Mouse (Mus musculus) myocyte (in vitro differentiated cells): Measurements from ENCODE around the gene Bace1. TPM values are rescaled to one million over a fixed set of nuclear protein-coding genes. Genes with fewer than 3 reads are reported as not detected.

ENCODE experiments used
- H3K27me3 ChIP-seq: one replicate; pipeline ENCODE4 v1.6.1; 2011; ENCODE audit not compliant: control insufficient read depth, insufficient read depth, insufficient read length
- H3K36me3 ChIP-seq: one replicate; pipeline ENCODE4 v1.6.1; 2011; ENCODE audit not compliant: control insufficient read depth, insufficient read depth
- H3K4me2 ChIP-seq: one replicate; pipeline ENCODE4 v1.6.1; 2011; ENCODE audit warnings: low read depth, control low read depth
- H3K4me3 ChIP-seq: one replicate; pipeline ENCODE4 v1.5.1; 2011; ENCODE audit warnings: mild to moderate bottlenecking, control low read depth, moderate library complexity
- H3K79me2 ChIP-seq: one replicate; pipeline ENCODE4 v1.6.1; 2011; ENCODE audit not compliant: control insufficient read depth, insufficient read depth
- H3ac ChIP-seq: one replicate; pipeline ENCODE4 v1.6.1; 2011; ENCODE audit not compliant: control insufficient read depth, insufficient read length
- CEBPB ChIP-seq: IDR thresholded peaks from 2 replicates; pipeline ENCODE4 v1.6.1; 2011; ENCODE audit warnings: mild to moderate bottlenecking, moderate library complexity; ENCODE audit not compliant: poor library complexity, insufficient read depth, severe bottlenecking
- E2F4 ChIP-seq: IDR thresholded peaks from one replicate; pipeline ENCODE4 v1.6.1; 2011; ENCODE audit warnings: mild to moderate bottlenecking, control low read depth, moderate library complexity; ENCODE audit not compliant: insufficient read depth
- MAX ChIP-seq: IDR thresholded peaks from one replicate; pipeline ENCODE4 v1.6.1; 2011; ENCODE audit warnings: low read depth, mild to moderate bottlenecking, control low read depth
- MYOD1 ChIP-seq, 3 experiments: IDR thresholded peaks; one replicate each; pipeline ENCODE4 v1.6.1; 2011; ENCODE audit warnings: control low read depth in 2 of 3, low read depth in 2 of 3, mild to moderate bottlenecking in 2 of 3, moderate library complexity in 1 of 3; ENCODE audit not compliant: insufficient read length in 2 of 3, control insufficient read depth in 1 of 3
- MYOG ChIP-seq, 3 experiments: IDR thresholded peaks; one replicate each; pipeline ENCODE4 v1.6.1; 2011; ENCODE audit warnings: control low read depth in 2 of 3, low read depth in 2 of 3, mild to moderate bottlenecking in 2 of 3; ENCODE audit not compliant: insufficient read length in 2 of 3, control insufficient read depth in 1 of 3, insufficient read depth in 1 of 3
- POLR2A ChIP-seq: IDR thresholded peaks from one replicate; pipeline ENCODE4 v1.6.1; 2011; ENCODE audit warnings: low read depth, mild to moderate bottlenecking, control low read depth, moderate library complexity; ENCODE audit not compliant: insufficient read length
- POLR2AphosphoS2 ChIP-seq: IDR thresholded peaks from one replicate; pipeline ENCODE4 v1.6.1; 2011; ENCODE audit warnings: low read depth, control low read depth; ENCODE audit not compliant: insufficient read length
- REST ChIP-seq: IDR thresholded peaks from one replicate; pipeline ENCODE4 v1.6.1; 2011; ENCODE audit warnings: mild to moderate bottlenecking, control low read depth, moderate library complexity; ENCODE audit not compliant: insufficient read depth, insufficient read length
- SRF ChIP-seq: IDR thresholded peaks from one replicate; pipeline ENCODE4 v1.6.1; 2011; ENCODE audit warnings: low read depth; ENCODE audit not compliant: control insufficient read depth, insufficient read length
- TCF12 ChIP-seq: IDR thresholded peaks from one replicate; pipeline ENCODE4 v1.6.1; 2011; ENCODE audit warnings: mild to moderate bottlenecking, control low read depth; ENCODE audit not compliant: poor library complexity, insufficient read depth, severe bottlenecking
- TCF3 ChIP-seq: IDR thresholded peaks from one replicate; pipeline ENCODE4 v1.6.1; 2011; ENCODE audit warnings: low read depth, control low read depth; ENCODE audit not compliant: insufficient read length
- USF1 ChIP-seq: IDR thresholded peaks from one replicate; pipeline ENCODE4 v1.6.1; 2011; ENCODE audit warnings: low read depth, mild to moderate bottlenecking, control low read depth, moderate library complexity
- polyA plus RNA-seq: library from polyadenylated mRNA; unstranded; fragments of >200 nt; fragmentation: generic; extraction: Trizol; gene quantifications from one replicate; pipeline ENCODE4 v1.2.1, GENCODE M21; 2012; ENCODE audit warnings: missing spikeins

The Bace1 gene
- polyA plus RNA-seq, 1 experiment: 14.5 TPM

DNA sequence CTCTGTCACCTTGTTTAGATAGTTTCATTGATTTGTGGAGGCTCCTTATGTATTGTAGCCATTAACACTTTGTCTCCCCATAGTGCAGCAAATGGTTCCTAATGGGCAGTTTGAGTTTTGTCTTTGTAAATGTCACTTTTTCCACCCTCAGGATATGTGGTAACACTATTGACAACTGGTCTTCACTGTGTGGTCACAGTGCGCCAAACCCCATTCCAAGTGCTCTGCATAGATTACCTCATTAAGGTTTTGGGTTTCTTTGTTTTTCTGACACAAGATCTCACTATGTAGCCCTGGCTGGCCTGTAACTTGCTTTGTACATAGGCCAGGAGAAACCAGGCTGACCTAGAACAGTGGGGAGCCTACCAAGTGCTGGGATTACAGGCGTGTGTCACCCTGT lies 5.5 kb upstream of the Bace1 start:
- no peak overlapping the region for H3K4me3 ChIP-seq

DNA sequence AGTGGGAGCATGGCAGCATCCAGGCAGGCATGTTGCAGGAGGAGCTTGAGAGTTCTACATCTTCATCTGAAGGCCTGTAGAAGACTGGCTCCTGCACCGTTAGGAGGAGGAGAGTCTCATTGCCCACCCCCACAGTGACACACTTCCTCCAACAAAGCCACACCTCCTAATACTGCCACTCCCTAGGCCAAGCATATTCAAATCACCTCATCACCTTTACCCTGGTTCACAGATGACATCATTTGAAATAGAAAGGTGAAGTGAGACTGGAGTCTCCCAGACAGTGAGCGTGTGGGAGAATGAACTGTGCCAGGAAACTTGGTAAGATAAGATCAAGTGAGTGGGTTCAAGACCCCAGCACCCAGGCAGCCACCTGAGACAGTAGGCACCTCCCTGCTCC lies 4.9 kb upstream of the Bace1 start:
- no peaks in the 10 kb centered on the region for H3K27me3 ChIP-seq
- H3K4me2 ChIP-seq: no peak overlapping the region
- no peaks in the 10 kb centered on the region for H3K36me3 ChIP-seq
- H3ac ChIP-seq: no peak overlapping the region
- no peaks in the 10 kb centered on the region for H3K79me2 ChIP-seq
- TF ChIP-seq USF1 (no peak), CEBPB (no peak), MYOD1 (IDR thresholded peaks at IDR 0.05; ENCODE audit: control insufficient read depth in 1 of 3, insufficient read length in 2 of 3, low read depth in 2 of 3) (no peak), TCF12 (no peak), REST (no peak), MYOG (IDR thresholded peaks at IDR 0.05; ENCODE audit: control insufficient read depth in 1 of 3, insufficient read depth in 1 of 3, insufficient read length in 2 of 3, low read depth in 2 of 3) (no peak), MAX (no peak), POLR2A (no peak), E2F4 (no peak), POLR2AphosphoS2 (no peak), SRF (no peak), TCF3 (no peak)
- no peak overlapping the region for H3K4me3 ChIP-seq

More for the DNA sequence above, 5.5 kb upstream of the Bace1 start:
- H3K79me2 ChIP-seq: no peaks in the 10 kb centered on the region
- H3K36me3 ChIP-seq: no peaks in the 10 kb centered on the region
- H3K27me3 ChIP-seq: no peaks in the 10 kb centered on the region
- H3ac ChIP-seq: no peak overlapping the region
- H3K4me2 ChIP-seq: no peak overlapping the region
- TF ChIP-seq USF1 (no peak), TCF12 (no peak), E2F4 (no peak), MYOD1 (IDR thresholded peaks at IDR 0.05; ENCODE audit: control insufficient read depth in 1 of 3, insufficient read length in 2 of 3, low read depth in 2 of 3) (no peak), MAX (no peak), REST (no peak), POLR2AphosphoS2 (no peak), TCF3 (no peak), MYOG (IDR thresholded peaks at IDR 0.05; ENCODE audit: control insufficient read depth in 1 of 3, insufficient read depth in 1 of 3, insufficient read length in 2 of 3, low read depth in 2 of 3) (no peak), SRF (no peak), CEBPB (no peak)

DNA sequence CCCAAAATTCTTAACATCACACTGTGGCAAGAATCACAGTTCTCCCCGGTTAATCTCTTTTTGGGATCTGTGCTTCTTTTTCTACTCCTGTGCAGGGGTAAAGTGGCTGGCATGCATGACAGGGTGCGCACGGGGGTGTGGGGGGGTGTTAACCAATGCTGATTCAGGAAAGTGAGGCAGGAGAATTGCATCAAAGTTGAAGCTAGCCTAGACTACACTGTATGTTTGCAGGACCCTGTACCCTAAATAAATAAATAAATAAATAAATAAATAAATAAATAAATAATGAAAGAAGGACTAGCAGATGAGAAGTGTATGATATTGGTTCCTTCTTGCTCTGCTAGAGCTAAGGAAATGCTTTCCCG lies 329 bp upstream of the Bace1 start:
- Histone ChIP-seq H3K27me3 (no peaks in the 10 kb centered on the region), H3ac (peak overlapping the region; percentile 46), H3K4me2 (peak overlapping the region; percentile 83), H3K36me3 (no peaks in the 10 kb centered on the region), H3K79me2 (peaks cover 43% of the 10 kb centered on the region), H3K4me3 (peak overlapping the region; percentile 76)
- TF ChIP-seq MYOG (IDR thresholded peaks at IDR 0.05; ENCODE audit: control insufficient read depth in 1 of 3, insufficient read depth in 1 of 3, insufficient read length in 2 of 3, low read depth in 2 of 3): no peak
- TF ChIP-seq POLR2AphosphoS2: no peak
- TF ChIP-seq POLR2A: no peak
- no peak for TF ChIP-seq USF1
- TF ChIP-seq SRF: no peak
- no peak for TF ChIP-seq E2F4
- no peak for TF ChIP-seq CEBPB
- no peak for TF ChIP-seq REST
- no peak for TF ChIP-seq TCF3
- TF ChIP-seq MYOD1 (IDR thresholded peaks at IDR 0.05; ENCODE audit: control insufficient read depth in 1 of 3, insufficient read length in 2 of 3, low read depth in 2 of 3): no peak
- no peak for TF ChIP-seq MAX
- no peak for TF ChIP-seq TCF12

DNA sequence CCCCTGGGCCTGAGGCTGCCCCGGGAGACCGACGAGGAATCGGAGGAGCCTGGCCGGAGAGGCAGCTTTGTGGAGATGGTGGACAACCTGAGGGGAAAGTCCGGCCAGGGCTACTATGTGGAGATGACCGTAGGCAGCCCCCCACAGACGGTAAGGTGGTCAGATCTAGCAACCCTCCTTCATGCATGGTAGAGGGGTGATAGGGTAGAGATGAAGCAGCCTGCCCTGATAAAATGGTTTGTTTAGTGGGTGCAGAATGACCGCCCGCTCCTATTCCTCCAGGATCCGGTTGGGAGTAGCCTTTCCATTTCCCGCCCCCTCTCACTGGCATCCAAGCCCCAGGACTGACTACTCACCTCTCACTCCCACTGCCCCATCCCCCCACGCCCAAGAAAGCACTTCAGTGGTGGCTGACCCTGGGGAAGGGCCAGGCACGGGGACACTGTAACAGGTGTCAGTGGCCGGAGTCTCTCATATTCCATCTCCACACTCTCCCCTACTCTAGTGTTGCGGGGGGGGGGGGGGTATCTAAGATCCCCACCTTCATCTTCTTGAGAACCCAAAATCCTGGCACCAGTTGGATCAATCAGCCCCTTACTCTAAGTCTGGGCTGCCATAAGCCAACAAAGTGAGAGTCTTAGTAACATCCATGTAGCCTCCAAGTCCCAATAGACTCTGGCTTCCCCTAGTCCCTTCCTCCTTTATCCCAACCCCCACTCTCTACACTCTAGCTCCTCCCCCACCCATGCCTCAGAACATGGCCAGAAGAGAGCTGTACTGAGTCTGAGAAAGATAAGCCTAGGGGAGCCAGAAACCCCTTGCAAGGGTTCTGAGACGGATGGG lies 980 bp downstream of the Bace1 start:
- Histone ChIP-seq H3K4me2 (peak overlapping the region; percentile 83), H3K4me3 (peak overlapping the region; percentile 76), H3K79me2 (peaks cover 43% of the 10 kb centered on the region), H3K36me3 (no peaks in the 10 kb centered on the region), H3ac (peak overlapping the region; percentile 46), H3K27me3 (no peaks in the 10 kb centered on the region)
- no peak for TF ChIP-seq CEBPB
- TF ChIP-seq MYOD1 (IDR thresholded peaks at IDR 0.05; ENCODE audit: control insufficient read depth in 1 of 3, insufficient read length in 2 of 3, low read depth in 2 of 3): peak in 2 of 3 experiments; percentile 16 to 69
- TF ChIP-seq MYOG (IDR thresholded peaks at IDR 0.05; ENCODE audit: control insufficient read depth in 1 of 3, insufficient read depth in 1 of 3, insufficient read length in 2 of 3, low read depth in 2 of 3): peak in 1 of 3 experiments; percentile 45
- no peak for TF ChIP-seq SRF

DNA sequence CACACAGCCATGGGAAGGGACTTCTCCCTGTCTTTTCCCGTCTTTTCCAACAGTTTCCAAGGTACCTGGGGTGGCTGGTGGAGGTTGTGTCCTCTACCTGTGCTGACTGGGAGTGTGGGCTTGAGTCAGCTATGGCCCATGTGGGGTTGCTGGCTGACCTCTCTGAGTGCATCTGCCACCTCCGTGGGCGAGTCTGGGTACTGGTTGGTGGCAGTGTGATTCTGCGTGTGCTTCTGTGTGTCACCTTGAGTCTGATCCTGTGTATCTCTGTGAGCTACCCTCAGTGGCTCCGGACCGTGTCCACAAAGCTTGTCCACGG lies 1.6 kb downstream of the Bace1 start:
- no peaks in the 10 kb centered on the region for H3K27me3 ChIP-seq
- H3K4me2 ChIP-seq: peak overlapping the region; percentile 83
- peak overlapping the region; percentile 76 for H3K4me3 ChIP-seq
- H3K79me2 ChIP-seq: peaks cover 43% of the 10 kb centered on the region
- H3K36me3 ChIP-seq: no peaks in the 10 kb centered on the region
- no peak for TF ChIP-seq SRF
- no peak for TF ChIP-seq E2F4
- TF ChIP-seq USF1: no peak
- TF ChIP-seq TCF3: no peak
- TF ChIP-seq MYOD1 (IDR thresholded peaks at IDR 0.05; ENCODE audit: control insufficient read depth in 1 of 3, insufficient read length in 2 of 3, low read depth in 2 of 3): no peak
- TF ChIP-seq CEBPB: no peak
- no peak for TF ChIP-seq POLR2AphosphoS2
- TF ChIP-seq REST: no peak
- no peak for TF ChIP-seq POLR2A
- no peak for TF ChIP-seq MAX
- no peak for TF ChIP-seq TCF12
- TF ChIP-seq MYOG (IDR thresholded peaks at IDR 0.05; ENCODE audit: control insufficient read depth in 1 of 3, insufficient read depth in 1 of 3, insufficient read length in 2 of 3, low read depth in 2 of 3): no peak
- no peak overlapping the region for H3ac ChIP-seq
